Mouse (Mus musculus) CH12.LX (cell line): ENCODE measurements around the gene Dpp6.

Source experiments
- BHLHE40 ChIP-seq: IDR thresholded peaks from 2 replicates; pipeline ENCODE4 v1.6.1; 2011; ENCODE audit warnings: mild to moderate bottlenecking, low read depth, low read length, improper control_type of control experiment
- CTCF ChIP-seq, 2 experiments: IDR thresholded peaks in 1 of 2; conservative IDR thresholded peaks in 1 of 2; 2 replicates each; pipeline ENCODE4 v1.5.1; 2011 to 2012; ENCODE audit warnings: low read depth in 2 of 2, low read length in 2 of 2, improper control_type of control experiment in 1 of 2, inconsistent platforms in 1 of 2, mild to moderate bottlenecking in 1 of 2, moderate library complexity in 1 of 2
- E2F4 ChIP-seq: IDR thresholded peaks from 2 replicates; pipeline ENCODE4 v1.6.1; 2011; ENCODE audit warnings: low read depth, low read length, improper control_type of control experiment; ENCODE audit not compliant: insufficient replicate concordance
- MAFK ChIP-seq: IDR thresholded peaks from 2 replicates; pipeline ENCODE4 v1.6.1; 2011; ENCODE audit warnings: low read length, improper control_type of control experiment; ENCODE audit not compliant: insufficient replicate concordance
- MAX ChIP-seq: IDR thresholded peaks from 2 replicates; pipeline ENCODE4 v1.6.1; 2011; ENCODE audit warnings: low read length, improper control_type of control experiment
- POLR2A ChIP-seq: IDR thresholded peaks from 2 replicates; pipeline ENCODE4 v1.6.1; 2011; ENCODE audit warnings: low read depth, mild to moderate bottlenecking, improper control_type of control experiment, low read length
- TBP ChIP-seq: conservative IDR thresholded peaks from 2 replicates; pipeline ENCODE4 v1.6.1; 2011; ENCODE audit warnings: low read depth, low read length, improper control_type of control experiment

- TF ChIP-seq E2F4, result no peak
- no peak for TF ChIP-seq MAFK
- no peak for TF ChIP-seq TBP
- no peak for TF ChIP-seq CTCF (conservative IDR thresholded peaks at IDR 0.05 in 1 of 2, IDR thresholded peaks at IDR 0.05 in 1 of 2; ENCODE audit: low read depth in 2 of 2, low read length in 2 of 2)
- TF ChIP-seq POLR2A, result no peak
- no peak for TF ChIP-seq BHLHE40
- TF ChIP-seq MAX, result no peak
These were observed 525.3 kb downstream of the Dpp6 start for GRCm38 (mm10) chr5:27342276-27342675.
